Mouse (Mus musculus) left cerebral cortex, adult 18-20 months (tissue): ENCODE data around the gene St8sia4. TPM values are rescaled to one million over a fixed set of nuclear protein-coding genes. Genes with fewer than 3 reads are reported as not detected.

Source experiments
- DNase-seq, 2 experiments: peaks; one replicate each; pipeline ENCODE4 v3.0.0; 2021 to 2022; ENCODE audit warnings: low spot score in 2 of 2, mixed read lengths in 1 of 2
- long read RNA-seq, 2 experiments: library from polyadenylated mRNA; stranded (forward); transcript quantifications; one replicate each; pipeline ENCODE4 v2.0.0; 2021
- total RNA-seq, 2 experiments: library from RNA; stranded (reverse); gene quantifications; 2 replicates each; pipeline ENCODE4 v1.2.3; 2021

The St8sia4 gene
- total RNA-seq = 1 to 10 TPM; 7.8 to 8.0 TPM
- long read RNA-seq, experiment 1, full-length matches to known transcripts = 1 of 1 reads
- long read RNA-seq, experiment 1, partial matches to known transcripts = 0 of 1 reads
- long read RNA-seq, experiment 1, other reads (novel, unspliced or antisense) = 0 of 1 reads
- long read RNA-seq, experiment 2, full-length matches to known transcripts = 3 of 4 reads
- long read RNA-seq, experiment 2, partial matches to known transcripts = 0 of 4 reads
- long read RNA-seq, experiment 2, other reads (novel, unspliced or antisense) = 1 of 4 reads

GRCm38 (mm10) chr1:95667435-95668252, at the start of gene St8sia4:
Gene St8sia4 (minus strand): TSS chr1:95667571.
- peak; percentile 81 to 89 for DNase-seq

- no peak for DNase-seq
Measured at GRCm38 (mm10) chr1:95709181-95709580, 41.8 kb upstream of the St8sia4 start.

GRCm38 (mm10) chr1:95699903-95700302, 32.5 kb upstream of the St8sia4 start:
- DNase-seq = no peak

- DNase-seq = no peak
Measured at GRCm38 (mm10) chr1:95674052-95674451, 6.7 kb upstream of the St8sia4 start.

- no peak for DNase-seq
Measured at GRCm38 (mm10) chr1:95668253-95668805, 958 bp upstream of the St8sia4 start.

- DNase-seq = peak in 1 of 2 experiments; percentile 23
Measured at GRCm38 (mm10) chr1:95666541-95667320, 640 bp downstream of the St8sia4 start.

- DNase-seq = no peak
Measured at GRCm38 (mm10) chr1:95665951-95666484, 1.4 kb downstream of the St8sia4 start.

- peak in 1 of 2 experiments; percentile 12 for DNase-seq
Measured at GRCm38 (mm10) chr1:95664969-95665702, 2.2 kb downstream of the St8sia4 start.

- no peak for DNase-seq
Measured at GRCm38 (mm10) chr1:95664321-95664825, 3.0 kb downstream of the St8sia4 start.

- no peak for DNase-seq
Measured at GRCm38 (mm10) chr1:95657051-95657668, 10.2 kb downstream of the St8sia4 start.

- no peak for DNase-seq
Measured at GRCm38 (mm10) chr1:95655564-95655963, 11.8 kb downstream of the St8sia4 start.

GRCm38 (mm10) chr1:95653445-95653844, 13.9 kb downstream of the St8sia4 start:
- DNase-seq = no peak

GRCm38 (mm10) chr1:95644292-95644691, 23.1 kb downstream of the St8sia4 start:
- no peak for DNase-seq

GRCm38 (mm10) chr1:95639001-95639400, 28.4 kb downstream of the St8sia4 start:
- no peak for DNase-seq

GRCm38 (mm10) chr1:95624376-95624775, 43.0 kb downstream of the St8sia4 start:
- DNase-seq = no peak

GRCm38 (mm10) chr1:95618647-95619046, 48.7 kb downstream of the St8sia4 start:
- DNase-seq = no peak

GRCm38 (mm10) chr1:95618125-95618524, 49.2 kb downstream of the St8sia4 start:
- no peak for DNase-seq

GRCm38 (mm10) chr1:95610017-95610416, 57.4 kb downstream of the St8sia4 start:
- no peak for DNase-seq

GRCm38 (mm10) chr1:95609045-95609444, 58.3 kb downstream of the St8sia4 start:
- no peak for DNase-seq

- DNase-seq = no peak
Measured at GRCm38 (mm10) chr1:95605458-95605857, 61.9 kb downstream of the St8sia4 start.
